Mouse (Mus musculus) layer of hippocampus, postnatal 14 days (tissue): ENCODE results near the gene Jhy. TPM values are rescaled to one million over a fixed set of nuclear protein-coding genes. Genes with fewer than 3 reads are reported as not detected.
A peak's percentile ranks its signal among the peaks of the same experiment; 100 is the strongest.

Experiments
- DNase-seq, 2 experiments: peaks; one replicate each; pipeline ENCODE4 v3.0.0; 2021 to 2022; ENCODE audit warnings: low spot score in 2 of 2, mixed read lengths in 1 of 2
- long read RNA-seq, 2 experiments: library from polyadenylated mRNA; stranded (forward); transcript quantifications; one replicate each; pipeline ENCODE4 v2.0.0; 2021
- total RNA-seq, 2 experiments: library from RNA; stranded (reverse); gene quantifications; 2 replicates each; pipeline ENCODE4 v1.2.3; 2021

Gene Jhy
- under 1 TPM; 0.38 to 0.85 TPM for total RNA-seq
- long read RNA-seq, experiment 1: 0 reads
- long read RNA-seq, experiment 2: 0 reads

DNA sequence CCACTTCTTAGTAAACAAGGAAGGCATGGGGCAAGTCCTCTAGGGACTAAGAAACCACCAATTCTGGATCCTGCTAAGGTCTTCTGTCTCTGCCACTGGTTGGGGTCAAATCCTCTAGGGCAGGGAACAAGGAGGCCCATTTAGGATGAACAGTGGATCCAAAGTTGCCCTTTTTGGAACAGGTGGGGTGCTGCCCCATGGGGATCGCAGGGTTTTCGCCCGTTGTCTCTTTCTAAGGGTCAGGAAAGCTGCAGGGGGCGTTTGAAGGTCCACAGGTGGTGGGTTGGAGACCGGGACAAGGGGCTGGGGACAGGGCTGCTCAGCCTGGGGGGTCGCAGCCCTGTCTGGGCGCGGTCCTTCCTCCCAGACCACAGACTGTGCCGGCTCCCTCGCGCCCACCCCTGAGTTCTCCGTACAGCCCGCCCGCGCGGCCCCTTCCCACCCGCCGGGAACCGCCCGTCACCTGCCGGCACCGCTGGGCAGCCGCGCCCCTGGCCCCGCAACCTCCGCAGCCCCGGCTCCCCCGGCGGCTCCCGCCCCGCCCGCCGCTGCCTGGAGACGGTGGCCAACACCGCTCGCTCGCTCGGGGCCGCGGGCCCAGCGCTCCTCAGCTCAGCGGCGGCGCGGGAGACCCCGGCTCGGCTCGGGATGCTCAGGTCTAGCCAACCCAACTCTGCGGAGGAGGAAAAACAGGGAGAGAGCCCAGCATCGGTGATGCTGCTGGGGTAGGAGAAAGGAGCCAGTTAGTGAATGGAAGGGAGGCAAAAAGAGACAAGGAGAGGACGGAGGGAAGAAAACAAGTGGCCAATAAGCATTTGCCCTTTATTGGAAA, at the start of gene Jhy:
Gene Jhy, minus strand, starts transcription at position 533 of the 832 bp plus-strand sequence.
- no peak for DNase-seq

GRCm38 (mm10) chr9:41012456-41012855, 48.5 kb upstream of the Jhy start:
- no peak for DNase-seq

DNA sequence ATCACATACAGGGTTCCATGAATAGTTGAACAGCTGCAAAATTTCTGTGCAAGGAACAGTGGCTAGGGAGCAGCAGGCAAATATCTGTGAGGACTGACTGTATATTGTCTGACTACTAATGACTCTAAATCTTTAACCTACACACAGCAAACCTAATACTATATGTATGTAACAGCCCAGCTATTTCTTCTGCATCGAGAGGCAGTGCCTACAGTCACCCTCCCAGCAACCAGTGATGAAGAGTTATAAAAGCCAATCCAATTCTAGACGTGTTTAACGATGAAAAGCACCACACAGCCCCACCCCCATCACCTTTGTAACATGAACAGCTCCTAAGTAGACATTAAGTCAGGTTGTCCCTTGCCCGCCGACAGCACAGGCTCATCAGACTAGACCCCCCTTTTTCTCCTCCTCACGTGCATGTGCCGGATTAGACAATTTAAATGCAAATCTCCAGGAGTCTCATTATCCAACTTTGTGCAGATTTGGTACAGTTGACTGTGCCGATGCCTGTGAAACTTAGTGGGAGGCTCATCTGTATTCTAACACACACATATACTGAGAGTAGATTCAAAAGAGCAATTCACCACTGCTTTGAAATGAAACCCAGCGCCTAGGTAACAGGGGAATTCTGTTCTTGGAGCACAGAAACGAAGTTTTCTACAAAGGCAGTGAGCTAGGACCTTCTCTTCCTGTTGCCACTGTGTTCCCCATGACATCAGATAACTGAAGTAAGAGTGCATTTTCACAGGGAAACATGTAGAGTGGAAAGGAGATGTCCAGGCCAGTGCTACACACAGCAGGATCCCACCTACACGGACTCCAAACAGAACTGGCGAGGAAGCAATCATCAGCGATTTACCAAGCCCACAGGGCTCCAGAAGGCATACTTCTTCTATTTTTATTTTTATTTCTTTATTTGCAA, 47.9 kb upstream of the Jhy start:
- DNase-seq: peak in 1 of 2 experiments; percentile 64

GRCm38 (mm10) chr9:41007785-41008184, 43.9 kb upstream of the Jhy start:
- no peak for DNase-seq

DNA sequence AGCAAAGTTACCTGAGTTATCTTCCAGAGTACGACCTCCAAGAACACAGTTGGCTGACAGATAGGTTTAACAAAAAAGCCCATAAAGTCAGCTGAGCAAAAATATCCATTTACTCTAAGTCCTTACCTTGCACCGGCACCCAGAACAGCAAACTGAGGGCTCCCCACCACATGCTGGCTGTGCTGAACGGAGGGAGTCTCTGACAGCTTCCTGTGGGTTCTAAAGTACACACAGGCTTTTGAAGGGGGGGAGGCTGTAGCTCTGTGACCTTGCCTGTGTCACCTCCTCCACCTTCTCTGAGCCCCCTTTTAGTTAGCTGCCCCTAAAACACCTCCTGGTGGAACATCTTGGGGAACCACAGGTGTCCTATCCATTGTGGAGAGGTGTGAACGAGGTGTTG, 40.5 kb upstream of the Jhy start, which contains the start of gene Crtam:
Gene Crtam, minus strand, starts transcription at position 214 of the 400 bp plus-strand sequence.
- DNase-seq: no peak

DNA sequence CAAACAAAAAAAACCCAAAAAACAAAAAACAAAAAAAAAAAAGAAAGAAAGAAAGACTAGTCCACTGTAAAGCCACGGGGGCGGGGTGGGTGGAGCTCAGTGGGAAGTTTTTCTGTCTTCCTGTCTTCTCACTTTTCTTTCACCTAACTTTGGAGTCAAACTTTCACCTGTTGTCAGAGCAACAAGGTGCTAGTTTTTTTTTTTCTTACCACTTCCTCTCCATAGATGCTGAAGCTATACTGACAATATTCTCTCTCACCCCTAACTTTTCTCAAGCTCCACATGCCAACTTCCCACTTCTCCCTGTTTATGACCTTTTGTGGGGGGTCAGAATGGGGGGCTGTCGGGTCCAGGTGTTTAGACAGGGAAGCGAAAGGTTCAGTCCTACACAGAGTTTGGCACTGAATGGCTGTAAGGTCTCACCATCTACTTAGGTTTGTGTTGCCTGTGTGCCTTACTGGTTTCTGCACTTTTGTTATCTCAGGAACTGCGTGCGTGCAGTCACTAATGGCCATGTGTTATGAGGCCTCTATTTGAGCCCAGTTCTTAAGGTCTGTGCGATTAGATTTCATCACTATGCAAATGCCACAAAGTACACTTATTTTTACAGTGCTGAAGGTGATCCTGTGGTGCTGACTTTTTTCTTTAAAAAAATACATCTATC, 33.3 kb upstream of the Jhy start:
- DNase-seq: no peak

GRCm38 (mm10) chr9:40994075-40994474, 30.2 kb upstream of the Jhy start:
- DNase-seq: no peak

- no peak for DNase-seq
Measured at GRCm38 (mm10) chr9:40991511-40991910, 27.6 kb upstream of the Jhy start.

GRCm38 (mm10) chr9:40989940-40990588, 26.1 kb upstream of the Jhy start:
- DNase-seq: peak; percentile 62 to 82

- DNase-seq: no peak
Measured at GRCm38 (mm10) chr9:40984313-40984712, 20.4 kb upstream of the Jhy start.

GRCm38 (mm10) chr9:40983758-40984157, 19.8 kb upstream of the Jhy start:
- no peak for DNase-seq

- peak; percentile 28 to 32 for DNase-seq
Measured at GRCm38 (mm10) chr9:40982480-40982879, 18.6 kb upstream of the Jhy start.

DNA sequence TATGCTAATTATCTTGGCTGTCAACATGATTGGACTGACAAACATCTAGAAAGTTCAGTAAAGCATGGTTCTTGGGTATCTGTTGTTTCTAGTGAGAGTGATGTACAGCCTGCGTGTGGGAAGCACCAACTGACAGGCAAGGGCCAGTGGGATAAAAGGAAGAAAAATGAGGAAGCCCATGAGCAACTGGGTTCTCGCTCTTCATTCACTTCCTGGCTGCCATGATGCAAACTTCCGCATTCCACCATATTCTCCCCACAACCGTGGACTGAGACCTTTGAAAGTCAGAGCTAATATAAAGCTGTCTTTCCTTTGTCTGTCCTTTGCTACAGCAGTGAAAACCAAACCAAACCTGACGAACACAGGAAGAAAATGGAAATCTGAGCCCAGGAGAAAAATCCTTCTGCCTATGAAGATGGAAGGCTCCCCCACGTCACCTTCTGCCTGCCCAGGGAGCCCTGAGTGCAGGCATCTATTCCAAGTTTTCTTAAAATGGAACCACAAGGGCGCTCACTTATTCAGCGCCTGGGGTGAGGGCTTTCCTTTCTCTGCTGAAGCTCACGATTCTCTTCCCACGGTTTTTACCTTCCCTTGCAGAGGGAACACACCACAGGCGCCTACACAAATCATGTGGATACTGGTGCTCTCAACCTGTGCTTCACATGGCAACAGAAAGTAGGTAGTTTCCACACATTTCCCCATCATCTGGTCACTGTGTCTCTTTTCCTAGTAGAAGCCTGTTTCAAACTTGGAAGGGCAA, 10.3 kb upstream of the Jhy start:
- no peak for DNase-seq

DNA sequence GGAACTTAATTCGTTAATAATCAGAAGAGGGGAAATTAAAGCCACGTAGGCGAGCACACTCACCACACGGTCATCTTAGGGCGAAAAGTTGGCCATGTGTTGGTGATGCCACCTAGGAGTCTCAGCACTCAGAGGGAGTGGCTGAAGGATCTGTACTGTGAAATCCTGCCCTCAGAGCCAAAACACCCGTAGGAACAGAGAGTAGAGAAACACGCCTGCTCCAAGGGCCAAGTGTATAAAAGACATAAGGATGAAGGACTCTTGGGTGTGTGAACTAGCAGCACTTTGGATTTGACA, 448 bp upstream of the Jhy start:
- no peak for DNase-seq

GRCm38 (mm10) chr9:40961401-40961800, 2.5 kb downstream of the Jhy start:
- DNase-seq: peak in 1 of 2 experiments; percentile 26

DNA sequence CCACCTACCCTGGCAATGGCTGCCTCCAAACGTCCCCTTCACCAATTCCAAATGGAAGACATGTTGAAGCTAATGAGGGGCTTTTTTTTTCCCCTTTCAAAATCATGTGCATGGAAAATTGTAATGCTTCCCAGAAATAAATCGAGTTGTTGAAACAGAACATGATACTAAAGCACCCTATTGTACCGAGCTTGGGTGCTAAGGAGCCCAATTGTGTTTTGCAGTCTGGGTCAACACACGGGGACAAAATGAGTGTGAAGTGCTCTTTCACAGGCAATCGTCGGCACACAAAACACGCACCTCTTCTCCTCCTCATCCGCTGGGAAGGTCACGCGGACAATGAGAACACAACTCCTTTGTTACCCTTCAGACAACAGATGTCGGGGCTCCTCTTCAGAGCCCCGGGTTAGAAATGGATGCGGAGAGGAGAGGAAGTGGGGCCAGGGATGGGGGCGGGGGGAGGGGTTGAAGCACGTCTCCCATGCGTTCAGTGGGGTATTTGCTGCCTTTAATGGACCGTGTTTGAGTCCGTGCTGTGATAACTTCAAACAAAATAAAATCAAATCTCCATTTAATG, 14.8 kb downstream of the Jhy start:
- no peak for DNase-seq

GRCm38 (mm10) chr9:40948473-40948872, 15.4 kb downstream of the Jhy start:
- no peak for DNase-seq

GRCm38 (mm10) chr9:40947131-40947530, 16.8 kb downstream of the Jhy start:
- DNase-seq: no peak

DNA sequence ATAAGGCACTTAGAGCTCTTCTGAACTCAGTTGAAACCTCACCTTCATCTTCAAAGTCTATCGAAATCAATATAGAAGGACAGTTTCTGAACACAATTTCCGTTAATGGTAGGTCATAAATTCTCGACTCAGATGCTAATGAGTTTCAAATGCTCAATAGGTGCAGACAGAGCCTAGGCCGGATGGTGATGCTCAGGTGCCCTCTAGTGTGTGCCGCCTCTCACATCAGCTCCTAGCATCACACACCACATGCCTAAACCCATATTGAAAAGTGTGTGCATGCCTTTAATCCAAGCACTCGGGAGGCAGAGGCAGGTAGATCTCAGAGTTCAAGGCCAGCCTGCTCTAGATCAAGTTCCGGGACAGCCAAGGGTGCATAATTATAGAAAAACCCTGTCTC, 26.5 kb downstream of the Jhy start:
- DNase-seq: peak in 1 of 2 experiments; percentile 25

DNA sequence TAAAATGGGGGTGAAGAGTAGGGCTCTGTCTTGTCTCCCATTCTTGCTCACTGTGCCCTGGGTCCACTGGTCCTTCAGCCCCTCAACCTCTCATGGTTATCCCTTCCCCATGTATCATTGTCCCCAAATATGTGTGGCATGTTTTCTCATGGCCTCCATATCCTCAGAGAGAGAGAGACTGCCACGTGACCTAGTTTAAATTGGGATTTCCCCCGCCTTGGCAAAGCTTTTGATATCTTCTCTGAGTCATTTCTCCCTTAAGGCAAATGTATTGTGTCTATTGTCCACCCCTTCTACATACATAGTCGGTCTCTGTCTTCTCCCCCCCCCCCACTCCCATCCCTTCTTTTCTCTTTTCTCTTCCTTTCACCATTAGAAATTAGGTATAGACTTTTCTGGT, 30.6 kb downstream of the Jhy start:
- DNase-seq: no peak
